28 mouse cellular contexts compared by ENCODE assay signal in the genomic region with DNA sequence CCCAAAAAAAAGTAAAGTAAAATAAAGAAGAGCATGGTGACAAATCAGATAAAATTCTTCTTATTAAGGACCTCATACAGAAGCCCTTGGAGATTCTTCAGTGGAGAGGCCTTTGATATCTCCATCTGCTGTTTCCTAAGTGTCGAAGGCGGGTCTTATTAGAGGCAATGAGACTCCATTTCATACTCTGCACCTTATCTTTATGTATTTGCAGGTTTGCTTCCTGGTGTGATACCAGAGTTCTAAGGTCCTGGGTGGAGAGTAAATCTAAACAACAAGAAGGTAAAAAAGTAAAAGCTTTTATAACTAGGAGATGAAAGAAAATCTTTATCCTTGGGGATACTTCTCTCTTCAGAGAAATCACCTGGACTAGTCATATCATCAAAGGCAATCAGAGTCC.
"Had no signal": no experiment of that assay in that cellular context is flagged by ENCODE, and none has a peak within 500 bp of the region (broad histone marks: within the 10 kb centered on the region; RNA-seq: fewer than 3 reads in every experiment).

No protein-coding gene starts in this region.

- H3K9me3 ChIP-seq: embryonic facial prominence, embryonic 10.5 days; embryonic facial prominence, embryonic 12.5 days; embryonic facial prominence, embryonic 15.5 days; forebrain, embryonic 10.5 days; forebrain, embryonic 12.5 days; forebrain, embryonic 13.5 days; forebrain, embryonic 15.5 days had no signal

- H3K27me3 ChIP-seq: embryonic facial prominence, embryonic 12.5 days; embryonic facial prominence, embryonic 13.5 days; embryonic facial prominence, embryonic 15.5 days; forebrain, embryonic 12.5 days; forebrain, embryonic 13.5 days; forebrain, embryonic 15.5 days had no signal

- H3K27ac ChIP-seq: embryonic facial prominence, embryonic 10.5 days; embryonic facial prominence, embryonic 12.5 days; embryonic facial prominence, embryonic 13.5 days; embryonic facial prominence, embryonic 15.5 days; forebrain, embryonic 10.5 days; forebrain, embryonic 12.5 days; forebrain, embryonic 13.5 days; forebrain, embryonic 15.5 days; gastrocnemius, adult 2 months; heart, adult 2 months had no signal

- H3K4me1 ChIP-seq: embryonic facial prominence, embryonic 10.5 days; embryonic facial prominence, embryonic 12.5 days; embryonic facial prominence, embryonic 13.5 days; embryonic facial prominence, embryonic 15.5 days; forebrain, embryonic 10.5 days; forebrain, embryonic 12.5 days; forebrain, embryonic 13.5 days; forebrain, embryonic 15.5 days had no signal

- H3K4me3 ChIP-seq: embryonic facial prominence, embryonic 10.5 days; embryonic facial prominence, embryonic 12.5 days; embryonic facial prominence, embryonic 13.5 days; embryonic facial prominence, embryonic 15.5 days; erythroblast, embryonic 14.5 days; forebrain, embryonic 10.5 days; forebrain, embryonic 12.5 days; forebrain, embryonic 13.5 days; forebrain, embryonic 15.5 days; gastrocnemius, adult 2 months; heart, adult 2 months had no signal

- H3K36me3 ChIP-seq: embryonic facial prominence, embryonic 10.5 days; embryonic facial prominence, embryonic 12.5 days; embryonic facial prominence, embryonic 13.5 days; embryonic facial prominence, embryonic 15.5 days; forebrain, embryonic 10.5 days; forebrain, embryonic 12.5 days; forebrain, embryonic 15.5 days had no signal

- ATAC-seq: forebrain, embryonic 13.5 days; forebrain, embryonic 14.5 days; forebrain, embryonic 15.5 days; forebrain, embryonic 16.5 days; forebrain, postnatal 0 days had no signal

- DNase-seq: cerebellum, adult 2 months; cerebellum, adult 8-10 months; cerebellum, adult 9-10 months; cerebellum, adult 9-11 months; cerebellum, postnatal 10 days; cerebellum, postnatal 14 days; cerebellum, postnatal 25 days; cerebellum, postnatal 36 days; embryo, embryonic 11 days; forebrain, postnatal 0 days; gastrocnemius, adult 2 months; gastrocnemius, postnatal 10 days; gastrocnemius, postnatal 14 days; gastrocnemius, postnatal 25 days; gastrocnemius, postnatal 36 days; heart, adult 18-20 months; heart, adult 2 months had no signal

- H3K9ac ChIP-seq: embryonic facial prominence, embryonic 12.5 days; embryonic facial prominence, embryonic 13.5 days; embryonic facial prominence, embryonic 15.5 days; forebrain, embryonic 12.5 days; forebrain, embryonic 13.5 days; forebrain, embryonic 15.5 days; forebrain, postnatal 0 days had no signal

- H3K4me2 ChIP-seq: embryonic facial prominence, embryonic 12.5 days; embryonic facial prominence, embryonic 13.5 days; embryonic facial prominence, embryonic 15.5 days; forebrain, embryonic 12.5 days; forebrain, embryonic 13.5 days; forebrain, embryonic 15.5 days had no signal
